Mouse (Mus musculus) neutrophil, adult 83 days (primary cell): ENCODE measurements around the gene Olfr678. TPM values are rescaled to one million over a fixed set of nuclear protein-coding genes. Genes with fewer than 3 reads are reported as not detected.

Source experiments
- total RNA-seq, 2 experiments: library from RNA; stranded (reverse); gene quantifications; one replicate each; pipeline ENCODE4 v1.2.4; 2023

The Olfr678 gene
- not detected for total RNA-seq

GRCm38 (mm10) chr7:105064175-105064574 lies at the start of gene Olfr678:
Gene Olfr678 (plus strand): TSS chr7:105064475.

GRCm38 (mm10) chr7:105028360-105028759 lies 35.9 kb upstream of the Olfr678 start, which contains the start of gene Olfr675:
Gene Olfr675 (minus strand): TSS chr7:105028460.

GRCm38 (mm10) chr7:105032398-105032797 lies 31.9 kb upstream of the Olfr678 start, which contains the start of gene Olfr676:
Gene Olfr676 (plus strand): TSS chr7:105032698.

GRCm38 (mm10) chr7:105080905-105081304 lies 16.6 kb downstream of the Olfr678 start, which contains the start of gene Olfr679:
Gene Olfr679 (plus strand): TSS chr7:105081205.

GRCm38 (mm10) chr7:105092717-105093116 lies 28.4 kb downstream of the Olfr678 start, which contains the start of gene Olfr680-ps1:
Gene Olfr680-ps1 (minus strand): TSS chr7:105092817.

GRCm38 (mm10) chr7:105116536-105116935 lies 52.3 kb downstream of the Olfr678 start, which contains the start of gene Olfr681:
Gene Olfr681 (plus strand): TSS chr7:105116836.

Other genes with a start within 250 kb of the Olfr678 start
- gene Usp17lb, start 221.9 kb upstream of the Olfr678 start, total RNA-seq: not detected
- gene Usp17la, start 207.5 kb upstream of the Olfr678 start, total RNA-seq: under 1 TPM in 1 of 2 experiments, not detected in 1; 0.13 TPM
- gene Olfr665, start 186.4 kb upstream of the Olfr678 start, total RNA-seq: not detected
- not detected for gene Olfr666, start 168.5 kb upstream of the Olfr678 start, total RNA-seq
- gene Olfr667, start 143.0 kb upstream of the Olfr678 start, total RNA-seq: not detected
- not detected for gene Olfr668, start 136.4 kb upstream of the Olfr678 start, total RNA-seq
- gene Olfr669, start 130.2 kb upstream of the Olfr678 start, total RNA-seq: not detected
- not detected for gene Olfr670, start 101.9 kb upstream of the Olfr678 start, total RNA-seq
- gene Olfr671, start 85.3 kb upstream of the Olfr678 start, total RNA-seq: not detected
- gene Olfr672, start 62.4 kb upstream of the Olfr678 start, total RNA-seq: not detected
- not detected for gene Olfr675, start 36.0 kb upstream of the Olfr678 start, total RNA-seq
- gene Olfr676, start 31.8 kb upstream of the Olfr678 start, total RNA-seq: not detected
- not detected for gene Olfr677, start 13.1 kb upstream of the Olfr678 start, total RNA-seq
- gene Olfr679, start 16.7 kb downstream of the Olfr678 start, total RNA-seq: not detected
- gene Olfr680-ps1, start 28.3 kb downstream of the Olfr678 start, total RNA-seq: not detected
- gene Olfr681, start 52.4 kb downstream of the Olfr678 start, total RNA-seq: not detected
- not detected for gene Olfr683, start 82.5 kb downstream of the Olfr678 start, total RNA-seq
- not detected for gene Olfr684, start 99.2 kb downstream of the Olfr678 start, total RNA-seq
- not detected for gene Olfr685, start 121.5 kb downstream of the Olfr678 start, total RNA-seq
- gene Olfr686, start 143.0 kb downstream of the Olfr678 start, total RNA-seq: not detected
- not detected for gene Olfr688, start 223.6 kb downstream of the Olfr678 start, total RNA-seq
- not detected for gene Olfr689, start 246.7 kb downstream of the Olfr678 start, total RNA-seq